Mouse (Mus musculus): ENCODE measurements around the gene Ift74. TPM values are rescaled to one million over a fixed set of nuclear protein-coding genes. Genes with fewer than 3 reads are reported as not detected.

Gene Ift74
- polyA plus RNA-seq (2014; fragmentation: Illumina TruSeq; extraction: RNeasy Lipid Tissue Mini Kit (QIAGEN cat#74804); ENCODE audit: low read depth, low replicate concordance), result 92.5 TPM

GRCm38 (mm10) chr4:94613972-94614626, at the start of gene Ift74:
Gene Ift74, plus strand, starts transcription at chr4:94614491.

GRCm38 (mm10) chr4:94603031-94603629, 11.2 kb upstream of the Ift74 start, which contains the start of gene Plaa:
Gene Plaa, minus strand, starts transcription at chr4:94603244.

GRCm38 (mm10) chr4:94649920-94650319, 35.6 kb downstream of the Ift74 start, which contains the start of gene Lrrc19:
Gene Lrrc19, minus strand, starts transcription at chr4:94650144.

DNA sequence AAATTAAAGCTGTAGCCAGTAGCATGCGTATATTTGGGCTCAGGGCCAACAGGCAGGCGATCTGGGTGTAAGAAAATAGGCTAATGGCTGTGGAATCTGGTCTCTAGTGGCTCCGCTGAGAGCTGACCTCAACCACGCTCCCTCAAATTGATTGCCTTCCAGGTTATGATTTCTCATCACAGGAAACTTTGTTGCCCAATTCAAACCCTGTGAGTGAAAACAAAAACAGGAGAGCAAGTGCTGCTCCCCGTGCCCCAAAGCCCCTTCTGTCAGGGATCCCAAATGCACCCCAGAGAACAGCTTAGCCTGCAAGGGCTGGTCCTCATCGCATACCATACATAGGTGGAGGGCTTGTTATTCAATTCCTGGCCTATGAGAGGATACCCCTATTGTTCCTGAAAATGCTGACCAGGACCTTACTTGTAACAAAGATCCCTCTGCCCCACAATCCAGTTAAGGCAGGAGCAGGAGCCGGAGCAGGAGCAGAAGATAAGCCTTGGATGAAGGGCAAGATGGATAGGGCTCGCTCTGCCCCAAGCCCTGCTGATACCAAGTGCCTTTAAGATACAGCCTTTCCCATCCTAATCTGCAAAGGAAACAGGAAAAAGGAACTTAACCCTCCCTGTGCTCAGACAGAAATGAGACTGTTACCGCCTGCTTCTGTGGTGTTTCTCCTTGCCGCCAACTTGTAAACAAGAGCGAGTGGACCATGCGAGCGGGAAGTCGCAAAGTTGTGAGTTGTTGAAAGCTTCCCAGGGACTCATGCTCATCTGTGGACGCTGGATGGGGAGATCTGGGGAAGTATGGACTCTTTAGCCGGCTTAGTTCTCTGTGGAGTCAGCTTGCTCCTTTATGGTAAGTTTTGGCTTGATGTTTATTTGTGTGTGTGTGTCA, 124.8 kb downstream of the Ift74 start, which contains the start of gene Tek:
TSS of gene Tek (plus strand) at position 452 of the 894 bp plus-strand sequence.

Other genes starting within 250 kb of the Ift74 start
- not detected for gene Gm10306, start 57.9 kb upstream of the Ift74 start, polyA plus RNA-seq (2014; fragmentation: Illumina TruSeq; extraction: RNeasy Lipid Tissue Mini Kit (QIAGEN cat#74804); ENCODE audit: low read depth, low replicate concordance)
- 29.1 TPM for gene Caap1, start 57.7 kb upstream of the Ift74 start, polyA plus RNA-seq (2014; fragmentation: Illumina TruSeq; extraction: RNeasy Lipid Tissue Mini Kit (QIAGEN cat#74804); ENCODE audit: low read depth, low replicate concordance)
- gene Plaa, start 11.2 kb upstream of the Ift74 start, polyA plus RNA-seq (2014; fragmentation: Illumina TruSeq; extraction: RNeasy Lipid Tissue Mini Kit (QIAGEN cat#74804); ENCODE audit: low read depth, low replicate concordance), result 240 TPM
- gene Lrrc19, start 35.7 kb downstream of the Ift74 start, polyA plus RNA-seq (2014; fragmentation: Illumina TruSeq; extraction: RNeasy Lipid Tissue Mini Kit (QIAGEN cat#74804); ENCODE audit: low read depth, low replicate concordance), result not detected
- gene Tek, start 124.8 kb downstream of the Ift74 start, polyA plus RNA-seq (2014; fragmentation: Illumina TruSeq; extraction: RNeasy Lipid Tissue Mini Kit (QIAGEN cat#74804); ENCODE audit: low read depth, low replicate concordance), result 62.7 TPM

Measured in adrenal gland, adult 10 weeks (tissue).